Mouse (Mus musculus): Measurements from ENCODE around the gene Gm49358. TPM values are rescaled to one million over a fixed set of nuclear protein-coding genes. Genes with fewer than 3 reads are reported as not detected.
A peak's percentile ranks its signal among the peaks of the same experiment; 100 is the strongest.

Gm49358 gene
- total RNA-seq, 1 experiment from 2014 or later, result 2.2 TPM

GRCm38 (mm10) chr10:86776281-86776680 is 12.5 kb downstream of the Gm49358 start:
- ATAC-seq (ENCODE audit: extremely low read depth, insufficient number of reproducible peaks, low FRiP score, poor library complexity, severe bottlenecking), result no peak

GRCm38 (mm10) chr10:86777614-86778319 is 14.0 kb downstream of the Gm49358 start:
- no peak for ATAC-seq (ENCODE audit: extremely low read depth, insufficient number of reproducible peaks, low FRiP score, poor library complexity, severe bottlenecking)

GRCm38 (mm10) chr10:86778398-86779116 is 14.8 kb downstream of the Gm49358 start, which contains the start of gene Nt5dc3:
Nt5dc3 (plus strand) TSS chr10:86779005.
- peak; percentile 84 for ATAC-seq (ENCODE audit: extremely low read depth, insufficient number of reproducible peaks, low FRiP score, poor library complexity, severe bottlenecking)

GRCm38 (mm10) chr10:86779117-86779755 is 15.5 kb downstream of the Gm49358 start:
- ATAC-seq (ENCODE audit: extremely low read depth, insufficient number of reproducible peaks, low FRiP score, poor library complexity, severe bottlenecking), result no peak

GRCm38 (mm10) chr10:86779816-86780500 is 16.2 kb downstream of the Gm49358 start:
- ATAC-seq (ENCODE audit: extremely low read depth, insufficient number of reproducible peaks, low FRiP score, poor library complexity, severe bottlenecking), result no peak

- no peak for ATAC-seq (ENCODE audit: extremely low read depth, insufficient number of reproducible peaks, low FRiP score, poor library complexity, severe bottlenecking)
These were observed 17.9 kb downstream of the Gm49358 start for GRCm38 (mm10) chr10:86781641-86782040.

- no peak for ATAC-seq (ENCODE audit: extremely low read depth, insufficient number of reproducible peaks, low FRiP score, poor library complexity, severe bottlenecking)
These were observed 18.9 kb downstream of the Gm49358 start for GRCm38 (mm10) chr10:86782656-86783055.

GRCm38 (mm10) chr10:86783561-86783960 is 19.8 kb downstream of the Gm49358 start:
- no peak for ATAC-seq (ENCODE audit: extremely low read depth, insufficient number of reproducible peaks, low FRiP score, poor library complexity, severe bottlenecking)

GRCm38 (mm10) chr10:86784126-86784675 is 20.4 kb downstream of the Gm49358 start:
- ATAC-seq (ENCODE audit: extremely low read depth, insufficient number of reproducible peaks, low FRiP score, poor library complexity, severe bottlenecking), result no peak

GRCm38 (mm10) chr10:86785396-86785795 is 21.6 kb downstream of the Gm49358 start:
- no peak for ATAC-seq (ENCODE audit: extremely low read depth, insufficient number of reproducible peaks, low FRiP score, poor library complexity, severe bottlenecking)

GRCm38 (mm10) chr10:86786083-86786482 is 22.3 kb downstream of the Gm49358 start:
- no peak for ATAC-seq (ENCODE audit: extremely low read depth, insufficient number of reproducible peaks, low FRiP score, poor library complexity, severe bottlenecking)

- no peak for ATAC-seq (ENCODE audit: extremely low read depth, insufficient number of reproducible peaks, low FRiP score, poor library complexity, severe bottlenecking)
These were observed 24.4 kb downstream of the Gm49358 start for GRCm38 (mm10) chr10:86788193-86788592.

GRCm38 (mm10) chr10:86789146-86789672 is 25.4 kb downstream of the Gm49358 start:
- ATAC-seq (ENCODE audit: extremely low read depth, insufficient number of reproducible peaks, low FRiP score, poor library complexity, severe bottlenecking), result no peak

GRCm38 (mm10) chr10:86791507-86792184 is 27.9 kb downstream of the Gm49358 start:
- no peak for ATAC-seq (ENCODE audit: extremely low read depth, insufficient number of reproducible peaks, low FRiP score, poor library complexity, severe bottlenecking)

- ATAC-seq (ENCODE audit: extremely low read depth, insufficient number of reproducible peaks, low FRiP score, poor library complexity, severe bottlenecking), result no peak
These were observed 29.8 kb downstream of the Gm49358 start for GRCm38 (mm10) chr10:86793509-86793951.

GRCm38 (mm10) chr10:86794196-86794595 is 30.4 kb downstream of the Gm49358 start:
- ATAC-seq (ENCODE audit: extremely low read depth, insufficient number of reproducible peaks, low FRiP score, poor library complexity, severe bottlenecking), result no peak

- no peak for ATAC-seq (ENCODE audit: extremely low read depth, insufficient number of reproducible peaks, low FRiP score, poor library complexity, severe bottlenecking)
These were observed 31.2 kb downstream of the Gm49358 start for GRCm38 (mm10) chr10:86794794-86795535.

Data from neutrophil, adult 5-6 weeks (primary cell).